Mouse (Mus musculus): Measurements from ENCODE around the gene Dhrs7b. TPM values are rescaled to one million over a fixed set of nuclear protein-coding genes. Genes with fewer than 3 reads are reported as not detected.
"Not testable (repeated sequence)": the region's sequence is repeated elsewhere in the genome, so short reads cannot be mapped to it uniquely, and the experiment has no call there.

Dhrs7b gene
- total RNA-seq, 2 experiments from 2014 or later = 29.1 to 29.7 TPM

- no peak for DNase-seq (ENCODE audit: extremely low spot score in 1 of 2, low spot score in 2 of 2)
- intact Hi-C loops (cut with DNase I) = no loop called here
Measured at GRCm38 (mm10) chr11:60880559-60880958, 50.1 kb downstream of the Dhrs7b start.

DNA sequence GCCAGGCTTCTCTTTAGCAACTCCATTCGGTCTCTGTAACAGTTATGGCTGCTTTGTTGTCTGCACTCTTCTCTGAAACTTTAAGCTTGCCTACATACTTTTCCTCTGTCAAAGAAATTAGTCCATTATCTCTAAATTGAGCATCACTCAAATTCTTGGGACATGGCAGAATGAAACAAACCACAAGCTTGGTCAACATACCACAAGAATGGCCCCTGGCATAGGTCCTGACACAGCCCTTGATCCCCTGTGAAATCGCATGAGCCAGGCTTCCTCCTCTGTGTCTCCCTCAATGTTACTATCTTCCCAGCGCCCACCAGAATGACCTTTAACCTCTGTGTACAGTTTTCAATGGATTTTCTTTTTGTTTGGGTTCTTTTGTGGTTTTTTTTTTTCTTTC lies 52.0 kb downstream of the Dhrs7b start:
- intact Hi-C loops (cut with DNase I) = no loop called here
- DNase-seq (ENCODE audit: extremely low spot score in 1 of 2, low spot score in 2 of 2) = no peak

DNA sequence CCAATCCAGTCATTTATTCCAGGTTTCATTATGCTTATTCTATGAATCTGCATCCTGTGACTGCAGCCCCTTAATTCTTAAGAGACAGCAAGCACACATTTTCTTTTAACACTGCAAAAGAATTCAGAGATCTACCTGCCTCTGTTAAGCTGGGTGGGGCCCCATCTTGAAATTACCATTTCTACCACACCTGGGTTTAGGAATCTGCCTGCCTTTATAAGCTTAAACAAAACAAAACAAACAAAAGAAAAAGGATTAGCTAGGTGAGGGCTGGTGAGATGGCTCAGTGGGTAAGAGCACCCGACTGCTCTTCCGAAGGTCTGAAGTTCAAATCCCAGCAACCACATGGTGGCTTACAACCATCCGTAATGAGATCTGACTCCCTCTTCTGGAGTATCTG lies 56.6 kb downstream of the Dhrs7b start:
- intact Hi-C loops (cut with DNase I); DNase-seq (ENCODE audit: extremely low spot score in 1 of 2, low spot score in 2 of 2): not testable (repeated sequence)

GRCm38 (mm10) chr11:60889861-60890260 lies 59.4 kb downstream of the Dhrs7b start:
- intact Hi-C loops (cut with DNase I) = no loop called here

GRCm38 (mm10) chr11:60890286-60890685 lies 59.9 kb downstream of the Dhrs7b start:
- intact Hi-C loops (cut with DNase I) = no loop called here
- no peak for DNase-seq (ENCODE audit: extremely low spot score in 1 of 2, low spot score in 2 of 2)

More at GRCm38 (mm10) chr11:60889861-60890260, 59.4 kb downstream of the Dhrs7b start:
- DNase-seq (ENCODE audit: extremely low spot score in 1 of 2, low spot score in 2 of 2) = no peak

DNA sequence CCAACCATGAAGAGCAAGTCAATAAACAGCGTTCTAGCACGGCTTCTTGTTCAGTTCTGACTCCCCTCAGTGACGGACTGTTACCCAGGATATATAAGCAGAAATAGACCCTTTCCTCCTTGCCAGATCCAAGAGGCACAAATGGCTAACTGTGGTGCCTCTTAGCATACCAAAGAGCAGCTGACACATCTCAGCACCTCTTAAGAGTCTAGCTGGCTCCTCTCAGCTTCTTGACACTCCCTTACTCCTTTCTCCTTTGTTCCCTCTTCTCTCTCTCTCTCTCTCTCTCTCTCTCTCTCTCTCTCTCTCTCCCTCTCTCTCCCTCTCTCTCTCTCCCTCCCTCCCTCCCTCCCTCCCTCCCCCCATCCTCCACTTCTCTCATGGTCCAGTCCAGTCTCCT lies 60.3 kb downstream of the Dhrs7b start:
- intact Hi-C loops (cut with DNase I) = no loop called here

GRCm38 (mm10) chr11:60895915-60896314 lies 65.5 kb downstream of the Dhrs7b start:
- no peak for DNase-seq (ENCODE audit: extremely low spot score in 1 of 2, low spot score in 2 of 2)
- intact Hi-C loops (cut with DNase I) = no loop called here

More for the DNA sequence above, 60.3 kb downstream of the Dhrs7b start:
- no peak for DNase-seq (ENCODE audit: extremely low spot score in 1 of 2, low spot score in 2 of 2)

DNA sequence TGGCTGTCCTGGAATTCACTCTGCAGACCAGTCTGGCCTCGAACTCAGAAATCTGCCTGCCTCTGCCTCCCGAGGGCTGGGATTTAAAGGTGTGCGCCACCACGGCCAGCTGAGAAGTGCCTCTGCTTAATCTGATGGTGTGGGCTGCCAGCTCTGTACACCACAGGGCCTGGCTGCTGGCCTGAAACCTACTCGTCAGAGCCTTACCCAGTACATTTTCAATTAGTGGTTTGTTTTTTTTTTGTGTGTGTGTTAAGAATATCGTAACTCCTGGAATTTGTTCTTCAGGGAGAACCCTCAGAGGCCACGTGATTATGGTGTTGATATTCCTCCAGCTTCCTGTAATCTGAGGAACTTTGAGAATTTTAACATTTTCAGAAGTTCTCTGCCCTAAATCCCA lies 71.6 kb downstream of the Dhrs7b start:
- intact Hi-C loops (cut with DNase I) = no loop called here
- DNase-seq (ENCODE audit: extremely low spot score in 1 of 2, low spot score in 2 of 2) = no peak

GRCm38 (mm10) chr11:60902486-60902885 lies 72.1 kb downstream of the Dhrs7b start:
- intact Hi-C loops (cut with DNase I) = no loop called here

DNA sequence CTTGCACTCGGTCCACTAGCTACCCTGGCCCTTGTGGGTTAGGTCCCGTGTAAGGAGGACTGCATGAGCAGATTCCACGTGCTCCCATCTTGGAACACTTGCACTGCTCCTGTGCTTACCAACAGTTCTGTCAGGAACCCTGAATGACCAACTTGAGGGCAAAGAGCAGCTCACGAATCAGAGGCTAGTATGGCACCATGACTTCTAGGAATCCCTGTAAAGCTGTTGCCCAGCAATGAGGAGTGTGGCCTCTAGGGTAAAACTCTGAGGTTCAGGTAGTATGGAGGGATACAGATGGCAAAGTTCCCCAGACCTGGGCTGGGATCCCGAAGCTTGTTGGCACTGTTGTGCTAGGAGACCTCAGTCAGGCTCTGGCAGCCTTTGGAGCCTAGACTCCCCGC lies 73.2 kb downstream of the Dhrs7b start:
- intact Hi-C loops (cut with DNase I) = no loop called here
- DNase-seq (ENCODE audit: extremely low spot score in 1 of 2, low spot score in 2 of 2) = no peak

More at GRCm38 (mm10) chr11:60902486-60902885, 72.1 kb downstream of the Dhrs7b start:
- no peak for DNase-seq (ENCODE audit: extremely low spot score in 1 of 2, low spot score in 2 of 2)

GRCm38 (mm10) chr11:60905407-60906120 lies 75.1 kb downstream of the Dhrs7b start:
- intact Hi-C loops (cut with DNase I) = no loop called here
- DNase-seq (ENCODE audit: extremely low spot score in 1 of 2, low spot score in 2 of 2) = no peak

GRCm38 (mm10) chr11:60906449-60906848 lies 76.0 kb downstream of the Dhrs7b start:
- no peak for DNase-seq (ENCODE audit: extremely low spot score in 1 of 2, low spot score in 2 of 2)
- intact Hi-C loops (cut with DNase I) = no loop called here

DNA sequence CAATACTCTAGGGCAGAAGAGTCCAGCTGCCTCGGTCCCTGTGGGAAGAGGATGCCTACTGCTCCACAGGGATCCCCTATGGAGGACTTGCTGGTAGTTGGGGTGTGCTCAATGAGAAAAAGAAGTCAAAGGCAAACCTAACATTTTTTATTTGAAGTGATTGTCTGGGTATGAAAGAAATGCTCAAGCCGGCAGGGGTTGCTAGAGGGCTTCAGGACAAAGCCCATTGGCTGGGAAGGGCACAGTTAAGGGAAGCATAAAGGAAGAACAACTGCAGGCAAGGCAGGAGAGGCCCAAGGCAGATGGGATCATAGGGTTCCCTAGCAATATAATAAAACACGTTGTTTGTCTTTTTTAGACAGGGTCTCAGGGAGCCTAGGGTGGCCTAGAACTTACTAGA lies 77.6 kb downstream of the Dhrs7b start:
- DNase-seq (ENCODE audit: extremely low spot score in 1 of 2, low spot score in 2 of 2) = no peak
- intact Hi-C loops (cut with DNase I) = no loop called here

DNA sequence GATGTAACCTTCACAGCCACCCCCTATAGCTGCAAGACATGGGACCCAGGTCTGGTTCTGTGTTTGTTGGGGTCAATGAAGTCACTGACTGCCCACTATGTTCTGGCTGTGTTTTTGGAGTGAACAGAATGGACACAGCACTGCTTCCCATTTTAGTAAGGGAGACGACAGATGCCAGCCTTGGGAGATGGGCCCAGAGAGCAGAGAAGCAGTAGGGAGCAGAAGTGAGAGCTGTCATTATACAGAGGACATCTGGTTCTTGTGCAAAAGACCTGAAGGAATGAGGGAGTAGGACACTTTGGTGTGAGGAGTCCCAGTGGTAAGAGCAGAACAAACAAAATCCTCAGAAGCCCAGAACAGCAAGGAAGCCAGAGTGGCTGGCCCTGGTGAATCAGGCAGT lies 79.2 kb downstream of the Dhrs7b start:
- DNase-seq (ENCODE audit: extremely low spot score in 1 of 2, low spot score in 2 of 2) = no peak
- intact Hi-C loops (cut with DNase I) = no loop called here

Other genes starting within 250 kb of the Dhrs7b start
- gene Llgl1, start 130.9 kb upstream of the Dhrs7b start, total RNA-seq (2021) = 10 to 100 TPM; 32.5 to 33.9 TPM
- gene Flii, start 103.4 kb upstream of the Dhrs7b start, total RNA-seq (2021) = 10 to 100 TPM; 48.5 to 59.6 TPM
- gene Mief2, start 102.2 kb upstream of the Dhrs7b start, total RNA-seq (2021) = 10 to 100 TPM; 25.9 to 26.2 TPM
- gene Top3a, start 53.3 kb upstream of the Dhrs7b start, total RNA-seq (2021) = 1 to 10 TPM; 4.7 to 5.3 TPM
- 10 to 100 TPM; 24.6 to 26.0 TPM for gene Smcr8, start 53.1 kb upstream of the Dhrs7b start, total RNA-seq (2021)
- gene Shmt1, start 18.9 kb upstream of the Dhrs7b start, total RNA-seq (2021) = 1 to 10 TPM; 3.3 to 4.2 TPM
- gene Tmem11, start 48.6 kb downstream of the Dhrs7b start, total RNA-seq (2021) = 10 to 100 TPM; 25.2 TPM
- gene Natd1, start 84.1 kb downstream of the Dhrs7b start, total RNA-seq (2021) = 10 to 100 TPM; 12.4 to 13.7 TPM
- gene Map2k3, start 101.4 kb downstream of the Dhrs7b start, total RNA-seq (2021) = 10 to 100 TPM; 13.4 to 14.3 TPM
- gene Kcnj12, start 191.9 kb downstream of the Dhrs7b start, total RNA-seq (2021) = 1 to 10 TPM; 8.2 to 8.3 TPM

All from left cerebral cortex, postnatal 10 days (tissue).